Mouse (Mus musculus) gastrocnemius, postnatal 36 days (tissue): Measurements from ENCODE around the gene Rfxank. TPM values are rescaled to one million over a fixed set of nuclear protein-coding genes. Genes with fewer than 3 reads are reported as not detected.

Experiments
- DNase-seq, 2 experiments: peaks; one replicate each; pipeline ENCODE4 v3.0.0; 2022
- intact Hi-C: fragments of 180-260 bp; cut with DNase I; formaldehyde crosslinking; loops from one replicate; pipeline ENCODE4 v1.15.1; 2025
- total RNA-seq, 2 experiments: library from RNA; stranded (reverse); gene quantifications; 2 replicates each; pipeline ENCODE4 v1.2.3; 2021

Gene Rfxank
- total RNA-seq, 2 experiments from 2014 or later, result 6.2 to 9.3 TPM

DNA sequence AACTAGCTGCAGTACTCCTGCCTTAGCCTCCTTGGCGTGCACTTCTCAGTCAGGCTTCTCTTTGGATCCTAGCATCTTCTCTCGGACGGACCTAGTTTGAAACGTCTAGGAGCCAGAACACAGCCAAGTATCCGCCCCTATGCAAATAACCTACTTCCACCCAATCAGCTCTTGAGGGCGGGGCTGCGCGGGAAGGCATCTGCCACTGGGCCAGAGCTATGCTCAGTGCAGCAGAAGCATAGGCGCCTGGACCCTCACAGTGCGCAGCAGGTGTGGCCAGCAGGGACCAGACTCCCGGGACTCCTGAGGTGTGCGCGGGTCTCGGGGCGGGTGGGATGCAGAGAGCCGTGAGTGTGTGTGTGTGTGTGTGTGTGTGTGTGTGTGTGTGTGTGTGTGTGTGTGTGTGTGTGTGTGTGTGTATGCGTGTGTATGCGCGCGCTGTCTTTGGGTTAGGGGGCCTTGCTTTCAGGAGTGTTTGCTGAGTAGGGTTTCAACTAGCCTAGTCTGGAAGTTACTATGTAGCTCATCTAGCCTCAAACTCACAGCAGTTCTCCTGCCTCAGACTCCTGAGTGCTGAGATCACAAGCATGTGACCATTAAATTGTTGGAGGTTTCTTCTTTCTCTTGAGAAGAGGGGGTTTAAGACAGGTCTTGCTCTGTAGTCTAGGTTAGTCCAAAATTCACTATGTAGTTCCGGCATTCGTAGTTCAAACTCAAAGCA, 13.7 kb upstream of the Rfxank start:
- intact Hi-C loops, result no loop called here
- DNase-seq, result peak in 1 of 2 experiments; percentile 50

DNA sequence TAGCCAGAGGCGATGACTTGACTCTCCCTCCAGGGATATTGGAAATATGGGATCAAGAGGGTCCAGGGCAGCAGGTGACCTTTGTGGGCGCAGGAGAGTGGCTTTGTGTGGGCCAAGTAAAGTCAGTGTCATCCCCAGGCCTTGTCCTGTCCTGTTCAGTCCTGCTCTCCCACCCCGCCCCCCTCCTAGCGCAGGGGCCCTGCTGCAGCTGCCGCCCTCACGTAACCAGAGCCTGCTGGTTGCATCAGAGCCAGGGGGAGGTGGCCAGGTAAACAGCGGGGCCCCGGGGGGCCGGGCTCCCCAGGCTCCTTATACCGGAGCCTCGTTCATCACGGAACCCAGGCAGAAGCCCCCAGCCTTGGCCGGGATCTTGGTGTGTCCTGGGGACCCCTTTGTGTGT, 11.2 kb upstream of the Rfxank start:
- intact Hi-C loops, result no loop called here
- DNase-seq, result no peak

DNA sequence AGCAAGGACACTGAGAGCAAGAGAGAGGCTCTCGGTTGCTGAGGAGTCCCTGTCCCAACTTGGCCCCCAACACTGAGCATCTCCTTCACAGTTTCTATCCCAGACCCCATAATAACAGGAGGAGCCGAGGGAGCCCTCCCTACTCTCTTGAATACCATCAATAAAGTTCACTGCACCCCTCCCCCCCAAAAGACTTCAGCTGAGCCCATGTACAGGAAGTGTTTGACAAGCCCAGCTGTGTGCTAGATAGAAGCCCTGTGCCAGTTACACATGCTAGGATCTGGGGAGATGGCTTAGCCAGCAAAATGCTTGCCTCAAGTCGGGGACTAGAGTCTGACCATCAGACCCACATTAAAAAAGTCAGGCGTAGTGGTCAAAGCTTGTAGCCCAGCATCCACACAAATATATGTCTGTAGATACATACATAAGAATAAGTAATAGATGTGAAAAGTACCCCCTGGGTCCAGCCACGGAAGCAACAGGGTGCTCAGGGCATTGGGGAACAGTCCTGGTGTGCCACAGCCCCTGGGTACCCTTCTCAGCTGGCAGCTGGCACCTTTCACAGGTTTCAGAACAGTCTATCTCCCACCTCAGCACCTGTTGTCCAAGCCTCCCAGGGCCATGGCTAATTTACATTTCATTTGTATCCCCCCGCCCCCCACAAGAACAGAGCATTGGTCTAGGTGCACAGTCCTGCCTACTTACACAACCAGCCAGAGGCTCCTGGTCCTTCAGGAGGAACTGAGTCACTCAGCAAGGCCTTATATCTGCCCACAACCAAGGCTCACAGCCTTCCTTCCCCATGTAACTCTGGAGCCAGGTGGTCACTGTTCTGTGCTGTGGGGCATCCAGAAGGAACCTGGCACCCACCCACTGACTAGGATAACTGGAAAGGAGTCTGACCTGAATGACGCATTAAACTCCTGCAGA, 9.0 kb upstream of the Rfxank start:
- DNase-seq, result no peak
- intact Hi-C loops, result no loop called here

DNA sequence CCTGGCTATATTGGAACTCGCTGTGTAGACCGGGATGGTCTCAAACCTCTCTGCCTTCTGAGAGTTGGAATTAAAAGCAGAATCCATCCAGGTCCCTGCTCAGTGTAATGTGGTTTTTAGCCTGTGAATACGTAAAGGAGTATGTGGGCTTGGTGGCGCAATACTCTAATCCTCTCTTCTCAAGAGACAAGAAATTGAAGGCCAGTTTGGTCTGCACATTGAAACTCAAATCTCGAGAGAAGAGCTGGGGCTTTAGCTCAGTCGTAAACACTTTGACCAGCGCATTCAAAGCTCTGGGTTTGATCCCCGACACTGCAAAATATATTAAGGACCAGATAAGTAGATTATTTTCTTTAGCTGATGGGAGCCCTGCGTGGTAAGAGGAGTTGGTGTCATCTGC, 1.0 kb upstream of the Rfxank start:
- no peak for DNase-seq
- intact Hi-C loops, result no loop called here

DNA sequence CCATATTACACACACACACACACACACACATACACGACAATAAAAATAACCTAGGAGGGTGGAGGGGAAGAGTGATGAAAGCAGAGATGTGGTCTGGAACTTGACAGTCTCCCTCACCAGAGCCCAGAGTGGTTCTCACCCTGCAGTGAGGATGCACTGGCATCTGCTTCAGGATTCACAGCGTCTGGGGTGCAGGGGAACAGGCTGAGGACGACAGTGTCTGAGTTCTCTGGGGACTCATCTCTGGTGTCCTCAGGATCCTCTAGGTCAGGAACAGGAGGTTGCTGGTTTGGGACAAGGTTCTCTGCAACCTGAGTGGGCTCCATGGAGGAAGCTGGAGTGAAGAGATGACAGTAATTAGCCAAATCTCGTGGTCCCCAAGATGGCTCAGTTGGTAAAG, 1.1 kb downstream of the Rfxank start:
- DNase-seq, result no peak
- intact Hi-C loops, result no loop called here

DNA sequence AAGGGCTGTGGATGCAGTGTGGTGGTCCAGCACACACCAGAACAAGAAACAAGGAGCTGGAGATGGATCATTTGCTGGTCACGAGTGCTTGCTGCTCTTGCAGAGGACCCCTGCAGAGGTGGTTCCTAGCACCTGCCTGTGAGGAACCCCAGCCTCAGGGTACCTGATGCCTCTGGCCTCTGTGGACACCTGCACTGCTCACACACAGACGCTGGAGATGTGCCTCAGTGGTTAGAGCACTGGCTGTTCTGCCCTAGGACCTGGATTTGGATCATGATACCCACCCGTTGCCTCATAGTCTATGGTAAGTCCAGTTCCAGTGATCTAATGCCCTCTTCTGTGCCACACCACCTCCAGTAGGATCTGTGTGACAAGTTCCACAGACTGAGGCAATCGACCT, 2.4 kb downstream of the Rfxank start:
- intact Hi-C loops, result no loop called here
- no peak for DNase-seq

DNA sequence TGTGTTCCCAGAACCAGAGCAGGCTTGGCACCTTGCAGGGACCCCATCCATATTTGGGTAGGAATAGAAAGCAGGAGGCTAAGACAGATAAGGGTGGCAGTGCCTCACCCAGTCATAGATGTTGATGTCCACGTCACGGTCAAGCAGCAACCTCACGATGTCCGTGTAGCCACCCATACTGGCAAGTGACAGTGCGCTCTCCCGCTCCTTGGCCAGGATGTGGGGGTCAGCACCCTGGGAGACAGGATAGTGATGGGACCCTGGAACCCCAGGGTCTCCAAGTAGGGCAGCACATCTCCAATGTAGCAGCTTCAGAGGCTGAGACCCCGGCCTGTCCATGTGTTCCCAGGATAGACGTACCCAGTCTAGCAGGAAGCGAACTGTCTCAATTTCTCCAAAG, 4.0 kb downstream of the Rfxank start:
- intact Hi-C loops, result no loop called here
- DNase-seq, result no peak

DNA sequence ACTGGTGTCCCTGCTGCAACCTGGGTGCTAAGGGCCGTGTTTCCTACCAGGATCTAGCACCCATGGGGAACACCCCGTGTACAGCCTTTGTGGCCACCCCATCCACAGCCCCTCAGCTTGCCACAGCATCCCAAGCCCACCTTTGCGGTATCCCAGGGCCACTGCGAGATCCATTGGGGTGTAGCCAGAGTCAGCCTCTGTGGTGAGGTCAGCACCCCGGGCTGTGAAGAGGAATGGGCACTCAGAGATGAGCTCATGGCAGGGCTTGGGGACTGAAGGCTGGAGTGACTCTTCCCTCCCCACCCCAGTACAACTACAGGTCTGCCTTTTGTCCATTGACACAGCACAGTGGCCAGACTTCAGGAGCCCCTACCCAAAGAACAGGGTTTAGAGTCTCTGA, 4.9 kb downstream of the Rfxank start:
- intact Hi-C loops, result no loop called here
- DNase-seq, result no peak

DNA sequence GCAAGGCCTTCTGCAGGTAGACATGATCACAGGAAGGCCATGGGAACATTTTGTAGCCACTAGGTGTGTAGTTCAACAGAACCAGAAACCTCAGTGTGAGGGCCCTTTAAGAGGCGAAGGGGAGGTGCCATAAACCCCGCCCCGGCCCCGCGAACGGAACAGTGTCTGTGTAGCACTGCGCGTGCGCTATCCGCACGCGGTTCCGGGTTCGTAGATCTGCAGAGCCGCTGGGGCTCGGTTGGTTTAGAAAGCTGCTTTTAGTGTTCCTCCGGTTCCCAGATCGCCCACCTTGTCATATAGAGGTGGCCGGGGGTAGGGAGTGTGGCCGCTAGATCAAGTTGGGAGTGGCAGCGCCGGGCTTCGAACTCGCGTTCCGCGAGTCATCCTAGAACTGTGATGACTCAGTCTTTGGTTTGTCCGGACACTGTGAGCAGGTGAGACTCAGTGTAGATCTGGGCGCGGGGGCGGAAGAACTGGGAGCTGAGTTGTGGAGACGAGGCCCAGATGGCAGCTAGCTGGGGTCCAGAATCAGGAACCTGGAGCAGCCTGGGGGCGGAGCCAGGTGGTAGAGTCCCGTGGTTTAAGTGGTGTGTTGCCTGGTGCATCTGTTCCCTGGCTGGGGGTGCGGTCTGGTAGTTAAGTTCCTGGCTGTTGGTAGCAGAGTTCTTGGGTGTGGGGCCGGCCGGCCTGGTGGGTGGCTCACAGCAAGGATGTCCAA, 7.6 kb downstream of the Rfxank start, which contains the start of gene Nr2c2ap:
Nr2c2ap (plus strand) TSS at position 168 of the 718 bp plus-strand sequence.
- peak; percentile 74 to 81 for DNase-seq
- intact Hi-C loops, result no loop called here

DNA sequence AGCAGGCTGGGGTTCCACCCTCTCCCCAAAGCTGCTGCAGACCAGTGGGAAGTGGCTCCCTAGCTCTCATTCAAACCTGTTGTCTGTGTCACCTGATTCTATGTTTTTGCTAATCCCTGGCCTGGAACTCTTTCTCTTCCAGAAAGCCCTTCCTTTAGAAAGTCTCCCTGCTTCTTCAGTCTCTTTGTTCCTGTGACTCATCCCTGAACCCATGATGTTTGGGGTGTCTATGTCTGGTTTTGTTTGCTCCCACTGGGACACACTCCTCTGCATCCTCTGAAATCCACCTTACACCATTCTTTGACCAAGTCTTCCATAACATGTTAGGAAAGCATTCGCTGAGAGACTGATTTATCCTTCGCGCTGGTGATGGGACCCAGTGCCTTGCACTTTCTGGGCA, 8.9 kb downstream of the Rfxank start:
- no peak for DNase-seq
- intact Hi-C loops, result no loop called here

DNA sequence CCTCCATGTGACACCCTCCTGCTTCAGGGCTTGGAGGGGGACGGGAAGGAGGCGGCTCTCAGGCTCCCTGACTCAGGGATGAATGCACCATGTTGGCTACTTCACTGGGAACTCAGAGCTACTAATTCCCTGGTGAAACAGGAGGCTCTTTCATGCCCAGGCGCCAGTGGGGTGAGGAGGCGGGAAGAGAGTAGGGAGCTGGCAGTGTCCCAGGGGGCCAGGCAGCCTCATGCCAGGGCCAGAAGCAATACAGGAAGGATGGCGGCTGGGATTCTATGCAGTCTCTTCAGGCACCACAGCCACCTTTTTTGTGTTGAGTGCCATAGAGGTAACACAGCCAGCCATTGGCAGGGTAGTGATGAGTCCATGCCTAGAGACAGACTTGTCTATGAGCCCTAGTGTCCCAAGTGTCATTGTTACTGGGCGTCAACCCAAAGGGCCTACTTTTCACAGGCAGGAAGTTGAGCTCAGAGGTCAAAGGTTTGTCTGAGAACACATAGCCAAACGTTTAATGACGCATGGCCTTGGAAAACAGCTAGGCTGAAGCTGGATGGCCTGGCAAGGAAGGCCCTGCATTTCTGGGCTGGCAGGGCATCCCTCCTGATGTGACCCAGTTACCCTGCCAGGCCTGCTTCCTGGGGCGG, 9.5 kb downstream of the Rfxank start:
- DNase-seq, result peak in 1 of 2 experiments; percentile 23
- intact Hi-C loops, result no loop called here

DNA sequence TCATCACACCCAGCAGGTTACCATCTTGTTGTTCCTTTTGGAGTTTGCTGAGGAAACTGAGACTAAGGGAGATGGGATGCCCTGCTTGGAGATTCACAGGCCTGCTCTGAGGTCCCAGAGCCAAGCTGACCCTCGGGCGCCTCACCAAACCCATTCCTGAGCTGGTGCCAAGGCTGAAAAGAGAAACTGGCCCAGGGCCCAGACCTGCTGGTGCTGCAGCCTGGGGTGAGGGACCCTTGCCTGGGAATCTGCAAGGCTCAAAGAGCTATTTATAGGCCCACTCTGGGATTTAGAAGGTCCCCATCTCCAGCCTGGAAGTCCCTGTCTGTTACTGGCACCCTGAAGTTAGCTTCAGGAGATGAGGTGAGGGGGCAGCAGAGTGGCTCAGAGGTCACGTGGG, 10.5 kb downstream of the Rfxank start:
- intact Hi-C loops, result no loop called here
- DNase-seq, result peak; percentile 41 to 56

DNA sequence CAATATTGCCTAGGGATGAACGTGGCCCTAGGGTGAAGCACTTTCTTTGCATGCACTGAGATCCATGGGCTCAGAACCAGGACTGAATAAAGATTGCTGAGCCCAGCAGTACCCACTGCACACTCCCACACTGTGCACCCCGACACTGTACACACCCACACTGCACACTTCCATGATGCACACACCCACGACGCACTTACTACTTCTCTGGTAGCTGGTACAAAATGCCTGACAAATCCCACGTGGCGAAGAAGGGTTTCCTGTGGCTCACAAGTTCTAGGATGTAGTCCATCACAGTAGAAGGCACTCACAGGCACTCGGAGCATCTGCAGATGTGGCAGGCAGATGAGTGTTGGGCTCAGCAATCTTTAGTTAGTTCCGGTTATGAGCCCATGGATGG, 14.0 kb downstream of the Rfxank start:
- intact Hi-C loops, result no loop called here
- no peak for DNase-seq

DNA sequence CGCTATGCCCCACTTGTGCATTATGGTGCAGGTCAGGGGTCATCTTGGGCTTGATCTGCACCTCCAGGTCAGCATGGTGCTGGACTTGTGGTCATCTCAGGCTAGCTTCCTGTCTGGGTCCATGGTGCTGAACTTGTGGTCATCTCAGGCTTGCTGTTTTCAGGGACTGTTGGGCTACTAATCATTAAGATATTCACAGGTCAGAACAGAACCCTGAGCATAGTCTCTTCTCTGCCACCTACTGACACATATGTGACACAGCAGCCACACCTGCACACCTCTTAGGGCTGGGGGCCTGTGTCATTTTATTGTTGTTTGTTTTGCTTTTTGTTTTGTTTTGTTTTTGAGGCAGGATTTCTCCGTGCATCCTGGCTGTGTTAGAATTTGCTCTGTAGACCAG, 16.1 kb downstream of the Rfxank start:
- DNase-seq, result no peak
- intact Hi-C loops, result no loop called here

DNA sequence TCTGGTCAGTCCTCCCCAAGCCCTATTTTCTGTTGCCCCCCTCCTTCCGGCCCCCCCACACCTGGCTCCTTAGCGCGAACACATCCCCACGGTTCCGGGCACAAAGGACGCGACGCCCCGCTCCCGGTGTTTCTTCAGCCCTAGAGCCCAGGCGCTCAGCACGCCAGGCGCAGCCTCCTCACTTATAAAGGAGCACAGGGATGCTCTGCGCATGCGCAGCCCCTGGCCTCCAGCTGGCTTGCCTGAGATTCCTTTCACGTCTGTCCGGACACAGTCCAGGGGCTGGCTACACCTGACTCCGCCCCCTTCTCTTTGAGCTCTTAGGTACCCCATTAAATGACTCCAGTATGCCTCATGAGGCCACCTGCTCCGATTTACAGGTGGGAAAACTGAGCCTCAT, 18.3 kb downstream of the Rfxank start, which contains the start of gene Ncan:
Ncan (minus strand) TSS at position 207 of the 400 bp plus-strand sequence.
- intact Hi-C loops, result no loop called here
- no peak for DNase-seq

DNA sequence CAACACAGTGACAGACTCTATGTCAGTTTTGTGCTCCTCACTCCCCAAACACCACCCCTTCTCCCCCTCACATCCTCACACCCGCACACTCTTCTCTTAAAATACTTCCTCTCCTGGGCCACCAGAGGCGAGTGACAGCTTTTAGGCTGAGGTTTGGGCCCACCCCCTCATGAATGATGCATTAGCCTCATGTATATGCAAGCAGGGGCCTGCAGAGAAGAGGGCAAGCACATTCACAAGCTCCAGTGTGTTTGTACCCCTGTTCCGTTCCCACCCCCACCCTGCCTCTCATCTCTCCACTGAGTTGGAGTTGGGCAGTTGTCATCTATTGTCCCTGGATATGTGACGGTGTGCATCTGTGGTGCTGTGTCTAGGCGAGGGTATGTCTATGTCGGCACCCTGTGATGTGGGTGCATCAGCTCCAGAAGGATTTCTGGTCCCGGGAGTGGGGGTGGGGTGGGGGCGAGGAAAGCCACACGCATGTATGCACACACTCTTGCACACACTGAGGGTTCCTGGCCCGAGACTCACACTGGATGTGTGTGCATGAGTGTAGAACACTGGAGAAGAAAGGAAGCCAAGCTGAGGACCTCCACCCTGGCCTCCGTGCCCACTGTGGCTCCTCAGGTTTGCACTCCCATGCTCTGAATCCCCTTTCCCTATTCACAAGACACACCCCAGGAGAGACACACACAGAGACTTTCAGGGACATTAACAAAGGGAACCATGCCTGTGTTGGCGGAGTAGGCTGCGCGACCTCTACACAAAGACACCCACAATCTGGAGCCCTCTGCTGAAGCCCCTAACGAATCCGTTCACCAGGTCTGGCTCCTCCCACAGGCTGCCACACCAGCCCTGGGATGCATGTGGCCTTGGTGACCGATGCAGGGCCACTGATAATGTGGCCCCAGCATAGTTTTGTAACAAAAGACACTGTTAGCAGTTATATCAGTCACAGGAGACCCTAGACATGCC, 19.9 kb downstream of the Rfxank start:
- DNase-seq, result no peak
- intact Hi-C loops, result no loop called here

DNA sequence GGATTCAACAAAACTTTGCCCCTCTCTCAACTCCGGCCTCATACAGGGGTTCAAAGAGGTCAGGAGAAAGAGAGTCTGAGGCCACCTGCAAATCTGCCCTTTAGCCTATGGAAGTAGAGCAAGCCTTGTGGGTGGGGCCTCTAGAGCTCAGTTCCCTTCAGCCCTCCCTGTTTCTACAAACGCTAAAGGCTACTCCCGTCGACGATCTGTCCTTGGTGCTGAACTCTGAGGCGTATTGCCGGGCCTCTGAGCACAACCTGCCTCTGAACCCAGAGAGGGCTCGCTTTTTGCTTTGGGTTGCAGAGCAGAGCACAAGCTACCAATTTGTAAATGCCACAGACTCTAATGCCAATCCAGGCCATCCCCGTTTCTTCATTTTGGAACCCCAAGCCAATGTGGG, 21.3 kb downstream of the Rfxank start:
- intact Hi-C loops, result no loop called here
- DNase-seq, result no peak

DNA sequence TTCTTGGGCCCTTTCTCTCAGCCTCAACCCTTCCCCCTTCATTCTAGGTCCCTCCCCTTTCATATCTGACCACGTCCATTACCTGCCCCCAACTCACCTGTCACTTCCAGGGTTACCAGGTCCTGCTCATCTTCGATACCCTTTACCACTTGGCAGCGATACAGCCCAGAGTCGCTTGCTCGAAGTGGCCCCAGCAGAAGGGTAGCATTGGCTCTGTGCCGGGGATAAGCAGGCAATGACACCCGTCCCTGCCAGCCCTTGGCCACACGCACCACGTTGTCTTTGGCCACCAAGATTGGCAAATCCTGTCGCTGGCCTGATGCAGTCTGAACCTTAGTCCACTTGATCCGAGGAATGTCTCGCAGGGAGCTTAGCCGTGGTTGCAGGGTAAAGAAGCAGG, 24.1 kb downstream of the Rfxank start:
- no peak for DNase-seq
- intact Hi-C loops, result no loop called here

DNA sequence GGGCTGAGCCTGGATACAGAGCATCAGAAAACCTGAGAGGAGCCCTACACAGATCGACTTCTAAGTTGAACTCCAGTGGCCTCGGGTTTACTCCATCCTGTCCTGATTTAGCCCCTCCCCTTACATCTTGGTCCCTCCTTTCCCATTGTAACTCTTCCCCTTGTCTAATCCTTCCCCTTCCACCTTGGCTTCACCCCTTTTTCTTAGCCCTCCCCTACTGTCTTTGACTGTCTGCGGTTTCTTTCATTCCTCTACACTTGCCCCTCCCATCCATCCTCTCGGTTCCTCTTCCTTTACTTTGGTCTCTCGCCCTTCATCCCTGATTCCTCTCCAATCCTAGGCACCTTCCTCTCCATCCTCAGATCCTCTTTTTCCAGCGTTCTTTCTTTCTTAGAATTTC, 24.5 kb downstream of the Rfxank start:
- DNase-seq, result no peak
- intact Hi-C loops, result no loop called here
